Mouse (Mus musculus) lung, postnatal 0 days (tissue): ENCODE measurements around the gene Hist1h1b. TPM values are rescaled to one million over a fixed set of nuclear protein-coding genes. Genes with fewer than 3 reads are reported as not detected.
"Not testable (repeated sequence)": the region's sequence is repeated elsewhere in the genome, so short reads cannot be mapped to it uniquely, and the experiment has no call there.

Experiments used
- ATAC-seq: fragments of 200-750 bp; cut with Nextera tagmentation; 2 replicates; pipeline ENCODE4 v1.8.0; 2017; ENCODE audit warnings: moderate library complexity
- DNase-seq: peaks from one replicate; pipeline ENCODE4 v3.0.0-alpha.2; 2016; ENCODE audit warnings: low spot score
- H3K27ac ChIP-seq: fragments of 300-500 bp; sonication (generic); 2 replicates; pipeline ENCODE4 v1.5.1; 2014; ENCODE audit warnings: antibody characterized with exemption, mild to moderate bottlenecking, low read length, mixed read lengths
- H3K27me3 ChIP-seq: fragments of 300-500 bp; sonication (generic); replicated peaks from 2 replicates; pipeline ENCODE4 v1.6.1; 2014; ENCODE audit warnings: low read length, mixed read lengths; ENCODE audit not compliant: insufficient read depth
- H3K36me3 ChIP-seq: fragments of 300-500 bp; sonication (generic); 2 replicates; pipeline ENCODE4 v1.6.1; 2014; ENCODE audit warnings: low read length, mixed read lengths; ENCODE audit not compliant: insufficient read depth
- H3K4me1 ChIP-seq: fragments of 300-500 bp; sonication (generic); 2 replicates; pipeline ENCODE4 v1.6.1; 2014; ENCODE audit warnings: antibody characterized with exemption, low read depth, low read length, mixed read lengths; ENCODE audit not compliant: insufficient read depth
- H3K4me2 ChIP-seq: fragments of 300-500 bp; sonication (generic); replicated peaks from 2 replicates; pipeline ENCODE4 v1.6.1; 2014; ENCODE audit warnings: low read depth, mild to moderate bottlenecking, low read length, moderate library complexity, mixed read lengths
- H3K4me3 ChIP-seq: fragments of 300-500 bp; sonication (generic); 2 replicates; pipeline ENCODE4 v1.5.1; 2014; ENCODE audit warnings: low read depth, low read length
- H3K9ac ChIP-seq: fragments of 300-500 bp; sonication (generic); replicated peaks from 2 replicates; pipeline ENCODE4 v1.6.1; 2014; ENCODE audit warnings: low read depth, mild to moderate bottlenecking
- H3K9me3 ChIP-seq: fragments of 300-500 bp; sonication (generic); 2 replicates; pipeline ENCODE4 v1.6.1; 2016; ENCODE audit warnings: low read length, mixed read lengths
- CTCF ChIP-seq: IDR thresholded peaks from 2 replicates; pipeline ENCODE4 v1.5.1; 2016; ENCODE audit warnings: antibody characterized with exemption, mild to moderate bottlenecking
- EP300 ChIP-seq: IDR thresholded peaks from 2 replicates; pipeline ENCODE4 v1.6.1; 2016; ENCODE audit warnings: antibody characterized with exemption, mild to moderate bottlenecking, control low read depth
- WGBS: fragments of 180-500 bp; shearing (Covaris S2); extraction: QIAGEN DNeasy Blood & Tissue Kit; methylation state at CpG from one replicate; pipeline ENCODE4 v1.1.7; 2014; 5-methylcytosine and 5-hydroxymethylcytosine counted together
- polyA plus RNA-seq: library from polyadenylated mRNA; unstranded; fragments of >200 nt; fragmentation: Nextera tagmentation; extraction: Ambion mirVana; gene quantifications from 2 replicates; pipeline ENCODE4 v1.2.1, GENCODE M21; 2015

The Hist1h1b gene
- polyA plus RNA-seq, 1 experiment from 2014 or later, result 1.4 TPM

- TF ChIP-seq EP300, result no peak
- no peak for TF ChIP-seq CTCF
- Histone ChIP-seq H3K4me1 (no peaks in the 10 kb centered on the region), H3K4me3 (no peak overlapping the region), H3K4me2 (no peak overlapping the region), H3K9me3 (no peaks in the 10 kb centered on the region), H3K27ac (no peak overlapping the region), H3K36me3 (no peaks in the 10 kb centered on the region), H3K27me3 (no peaks in the 10 kb centered on the region), H3K9ac (no peak overlapping the region)
- ATAC-seq (no peak), DNase-seq (no peak)
- WGBS, result 91% methylated on average over 7 of the region's 7 CpGs
These were observed 15.2 kb upstream of the Hist1h1b start for GRCm38 (mm10) chr13:21795584-21795983.

- peak; percentile 15 for DNase-seq
- no peak overlapping the region for H3K9ac ChIP-seq
- H3K9me3 ChIP-seq, result no peaks in the 10 kb centered on the region
- TF ChIP-seq CTCF (no peak), EP300 (no peak)
- no peak overlapping the region for H3K27ac ChIP-seq
- no peak for ATAC-seq
- H3K4me3 ChIP-seq, result peak overlapping the region; percentile 19
- WGBS, result 9% methylated on average over 17 of the region's 18 CpGs
- H3K4me1 ChIP-seq, result no peaks in the 10 kb centered on the region
- H3K36me3 ChIP-seq, result no peaks in the 10 kb centered on the region
- H3K27me3 ChIP-seq, result no peaks in the 10 kb centered on the region
- H3K4me2 ChIP-seq, result peak overlapping the region; percentile 52
These were observed 10.3 kb upstream of the Hist1h1b start for GRCm38 (mm10) chr13:21790601-21791283.

- H3K4me2 ChIP-seq, result no peak overlapping the region
- no peak for ATAC-seq
- H3K4me3 ChIP-seq, result no peak overlapping the region
- no peak overlapping the region for H3K27ac ChIP-seq
- no peaks in the 10 kb centered on the region for H3K9me3 ChIP-seq
- no peaks in the 10 kb centered on the region for H3K36me3 ChIP-seq
- no peaks in the 10 kb centered on the region for H3K27me3 ChIP-seq
- 45% methylated on average over 6 of the region's 6 CpGs for WGBS
- no peaks in the 10 kb centered on the region for H3K4me1 ChIP-seq
- no peak overlapping the region for H3K9ac ChIP-seq
- no peak for TF ChIP-seq CTCF
- peak; percentile 3 for DNase-seq
These were observed 9.5 kb upstream of the Hist1h1b start for GRCm38 (mm10) chr13:21789925-21790324.

DNA sequence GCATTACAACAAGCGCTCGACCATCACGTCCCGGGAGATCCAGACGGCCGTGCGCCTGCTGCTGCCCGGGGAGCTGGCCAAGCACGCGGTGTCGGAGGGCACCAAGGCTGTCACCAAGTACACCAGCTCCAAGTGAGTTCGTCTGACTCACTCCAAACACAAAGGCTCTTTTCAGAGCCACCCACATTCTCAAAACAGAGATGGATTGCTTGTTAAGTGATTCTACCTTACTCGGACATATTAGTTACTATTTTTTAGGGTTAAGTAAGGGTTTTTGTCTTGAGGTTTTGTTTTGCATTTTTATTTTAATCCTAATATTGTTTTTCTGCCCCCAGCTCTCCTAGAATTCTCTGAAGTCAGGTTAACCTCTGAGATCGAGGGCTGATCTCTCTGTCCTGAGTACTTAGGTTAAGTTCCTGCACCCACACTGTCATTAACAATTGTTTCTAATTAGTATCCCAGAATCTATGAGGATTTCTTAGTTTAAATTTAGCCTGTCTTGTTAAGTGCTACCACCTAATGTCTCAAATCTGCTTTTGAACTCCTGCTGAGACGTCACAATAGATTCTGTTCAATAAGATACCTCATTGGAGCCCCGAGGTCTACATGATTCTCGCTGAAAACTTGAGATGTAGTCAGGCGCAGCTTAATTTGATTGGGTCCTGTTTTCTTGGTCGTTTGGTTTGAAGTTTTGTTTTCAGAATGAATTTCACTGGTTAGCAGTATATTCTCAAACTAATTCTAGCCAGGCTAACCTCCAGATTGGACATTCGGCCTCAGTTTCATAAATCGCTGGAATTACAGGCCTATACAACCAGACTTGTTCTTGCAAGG, 7.6 kb upstream of the Hist1h1b start:
- Histone ChIP-seq H3K9me3 (no peaks in the 10 kb centered on the region), H3K27ac (no peak overlapping the region), H3K27me3 (no peaks in the 10 kb centered on the region), H3K4me1 (no peaks in the 10 kb centered on the region), H3K4me3 (peak overlapping the region; percentile 33; the same call in 1 of the 2 replicates), H3K4me2 (peak overlapping the region; percentile 47; the same call in 1 of the 2 replicates), H3K9ac (no peak overlapping the region), H3K36me3 (no peaks in the 10 kb centered on the region)
- TF ChIP-seq EP300 (no peak), CTCF (no peak)
- DNase-seq (peak; percentile 27), ATAC-seq (peak; percentile 24)
- WGBS, result 27% methylated on average over 13 of the region's 21 CpGs

DNA sequence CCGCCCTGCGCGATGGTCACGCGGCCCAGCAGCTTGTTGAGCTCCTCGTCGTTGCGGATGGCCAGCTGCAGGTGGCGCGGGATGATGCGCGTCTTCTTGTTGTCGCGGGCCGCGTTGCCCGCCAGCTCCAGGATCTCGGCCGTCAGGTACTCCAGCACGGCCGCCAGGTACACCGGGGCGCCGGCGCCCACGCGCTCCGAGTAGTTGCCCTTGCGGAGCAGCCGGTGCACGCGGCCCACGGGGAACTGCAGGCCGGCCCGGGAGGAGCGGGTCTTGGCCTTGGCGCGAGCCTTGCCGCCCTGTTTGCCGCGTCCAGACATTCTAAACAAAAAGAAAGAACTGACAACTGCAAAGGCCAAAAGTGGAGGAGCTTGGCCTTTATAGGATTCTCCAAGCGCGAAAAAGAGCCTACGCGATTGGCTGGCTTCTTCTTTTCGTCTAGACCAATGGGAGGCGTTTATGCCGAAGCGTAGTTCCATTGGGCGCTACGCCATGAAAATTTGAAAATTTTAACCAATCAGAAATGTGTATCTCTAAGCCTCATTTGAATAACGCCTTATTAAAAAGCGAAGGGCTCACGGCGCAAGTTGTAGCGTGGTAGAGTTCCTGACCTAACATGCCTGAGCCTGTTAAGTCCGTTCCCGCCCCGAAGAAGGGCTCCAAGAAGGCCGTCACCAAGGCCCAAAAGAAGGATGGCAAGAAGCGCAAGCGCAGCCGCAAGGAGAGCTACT, 6.6 kb upstream of the Hist1h1b start, which contains the start of the genes Hist1h2an and Hist1h2bp:
Gene Hist1h2an, minus strand, starts transcription at position 320 of the 731 bp plus-strand sequence.
Gene Hist1h2bp, plus strand, starts transcription at position 563 of the 731 bp plus-strand sequence.
- Histone ChIP-seq H3K27ac (0 out of 2 replicates have a peak within 1 kb of the TSS, but pooled peaks have one; percentile 55), H3K4me3 (peak within 1 kb of the TSS; percentile 33), H3K4me2 (peak within 1 kb of the TSS; percentile 47)
- H3K36me3 ChIP-seq, H3K27me3 ChIP-seq, H3K9ac ChIP-seq, H3K4me1 ChIP-seq, H3K9me3 ChIP-seq: not testable (repeated sequence)
- ATAC-seq (peak; percentile 96), DNase-seq (peak; percentile 98)
- WGBS, result under 1% methylated on average over 32 of the region's 63 CpGs
- TF ChIP-seq EP300, result 0 out of 2 replicates have a peak, but pooled peaks have one; percentile 43
